Mouse (Mus musculus) ES-Bruce4 (cell line): ENCODE measurements at regions not wholly inside any gene's neighbourhood (a gene's known extent, or its start where the extent isn't known, plus 50 kb on each side); places are given as distances from the start of the nearest gene placed in this dataset.

Experiments used
- H3K27ac ChIP-seq: 2 replicates; pipeline ENCODE4 v1.5.1; 2012; ENCODE audit warnings: low read length, inconsistent platforms; ENCODE audit not compliant: insufficient read depth
- H3K27me3 ChIP-seq: 2 replicates; pipeline ENCODE4 v1.6.1; 2012; ENCODE audit warnings: mild to moderate bottlenecking, low read length, inconsistent platforms; ENCODE audit not compliant: control insufficient read depth, poor library complexity, insufficient read depth, severe bottlenecking
- H3K36me3 ChIP-seq: 2 replicates; pipeline ENCODE4 v1.6.1; 2012; ENCODE audit warnings: inconsistent platforms, mild to moderate bottlenecking, low read length, moderate library complexity; ENCODE audit not compliant: control insufficient read depth, poor library complexity, insufficient read depth, severe bottlenecking
- H3K4me1 ChIP-seq: one replicate; pipeline ENCODE4 v1.8.1; 2011; ENCODE audit warnings: low read length; ENCODE audit not compliant: control insufficient read depth, insufficient read depth
- H3K4me3 ChIP-seq: 2 replicates; pipeline ENCODE4 v1.5.1; 2011; ENCODE audit warnings: low read depth, mild to moderate bottlenecking, low read length
- H3K9ac ChIP-seq: 2 replicates; pipeline ENCODE4 v1.6.1; 2012; ENCODE audit warnings: low read depth, mild to moderate bottlenecking, inconsistent platforms; ENCODE audit not compliant: poor library complexity, severe bottlenecking
- H3K9me3 ChIP-seq: replicated peaks from 2 replicates; pipeline ENCODE4 v1.6.1; 2012; ENCODE audit warnings: mild to moderate bottlenecking, low read length, inconsistent platforms; ENCODE audit not compliant: control insufficient read depth, poor library complexity, insufficient read depth, severe bottlenecking
- CTCF ChIP-seq: IDR thresholded peaks from one replicate; pipeline ENCODE4 v1.8.1; 2011; ENCODE audit warnings: low read depth, low read length
- EP300 ChIP-seq: IDR thresholded peaks from 2 replicates; pipeline ENCODE4 v1.6.1; 2011; ENCODE audit warnings: low read depth, low read length; ENCODE audit not compliant: insufficient read depth
- POLR2A ChIP-seq: IDR thresholded peaks from one replicate; pipeline ENCODE4 v1.8.1; 2011; ENCODE audit warnings: low read length; ENCODE audit not compliant: insufficient read depth

DNA sequence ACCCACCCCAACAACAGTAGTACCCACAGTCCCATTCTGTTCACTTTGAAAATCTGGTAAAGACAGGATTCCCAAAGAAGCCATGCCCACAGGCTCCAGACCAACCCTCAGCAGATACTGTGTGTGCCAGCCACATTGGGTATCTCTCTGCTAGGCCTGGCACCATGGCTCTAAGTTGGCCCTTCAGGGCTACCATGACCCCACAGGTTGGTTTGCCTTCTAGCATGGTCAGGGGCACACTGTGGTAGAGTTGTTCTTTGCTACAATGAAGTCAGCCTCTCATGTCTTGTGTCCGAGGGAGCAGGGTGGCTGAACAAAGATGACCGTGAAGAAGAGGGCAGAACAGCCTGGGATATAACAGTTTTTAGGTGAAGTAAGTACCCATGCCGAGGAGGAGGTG, 59.8 kb upstream of the Slco4a1 start:
- H3K4me3 ChIP-seq = no peak overlapping the region
- H3K9me3 ChIP-seq = no peaks in the 10 kb centered on the region
- H3K27ac ChIP-seq = no peak overlapping the region
- no peak overlapping the region for H3K9ac ChIP-seq
- H3K27me3 ChIP-seq = no peaks in the 10 kb centered on the region
- no peaks in the 10 kb centered on the region for H3K36me3 ChIP-seq
- TF ChIP-seq POLR2A (no peak), EP300 (no peak), CTCF (no peak)
- H3K4me1 ChIP-seq = no peaks in the 10 kb centered on the region

DNA sequence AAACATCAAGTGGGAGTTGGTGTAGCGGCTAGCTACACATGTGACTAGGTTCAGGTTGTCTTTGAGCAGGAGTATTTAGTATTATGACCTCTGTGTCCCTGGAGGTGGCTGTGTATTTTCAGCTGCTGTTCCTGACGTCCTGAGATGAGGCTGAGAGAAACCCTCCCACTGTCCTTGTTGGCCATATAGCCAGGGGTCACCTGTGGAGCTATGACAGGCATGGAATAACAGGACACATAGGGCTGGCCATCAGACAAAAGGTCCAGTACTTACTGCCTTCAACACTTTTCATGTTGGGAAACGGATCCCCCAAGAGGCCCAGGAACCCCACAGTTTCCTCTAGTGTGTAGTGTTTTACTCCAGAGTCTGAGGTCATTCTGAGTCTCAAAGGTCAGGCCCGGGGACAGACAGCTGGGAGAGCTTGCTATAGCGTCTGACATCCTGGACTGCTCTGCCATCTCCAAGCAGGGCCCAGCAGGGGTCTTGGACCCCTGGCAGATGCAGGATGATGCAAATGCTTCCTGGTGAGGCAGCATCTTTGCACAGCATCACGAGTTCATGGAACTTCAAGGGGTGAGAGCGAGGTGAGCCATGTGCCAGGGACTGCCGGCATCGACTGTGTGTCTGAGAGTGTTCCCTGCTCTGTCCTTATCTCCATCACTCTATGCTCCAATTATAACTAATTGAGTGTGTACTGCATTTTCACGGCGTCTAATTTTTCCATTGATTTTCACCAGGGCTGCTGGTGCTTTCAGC, 60.6 kb upstream of the Slco4a1 start:
- Histone ChIP-seq H3K36me3 (no peaks in the 10 kb centered on the region), H3K27me3 (no peaks in the 10 kb centered on the region), H3K9me3 (no peaks in the 10 kb centered on the region), H3K4me3 (no peak overlapping the region), H3K27ac (no peak overlapping the region), H3K4me1 (no peaks in the 10 kb centered on the region), H3K9ac (no peak overlapping the region)
- TF ChIP-seq POLR2A (no peak), EP300 (no peak), CTCF (no peak)

DNA sequence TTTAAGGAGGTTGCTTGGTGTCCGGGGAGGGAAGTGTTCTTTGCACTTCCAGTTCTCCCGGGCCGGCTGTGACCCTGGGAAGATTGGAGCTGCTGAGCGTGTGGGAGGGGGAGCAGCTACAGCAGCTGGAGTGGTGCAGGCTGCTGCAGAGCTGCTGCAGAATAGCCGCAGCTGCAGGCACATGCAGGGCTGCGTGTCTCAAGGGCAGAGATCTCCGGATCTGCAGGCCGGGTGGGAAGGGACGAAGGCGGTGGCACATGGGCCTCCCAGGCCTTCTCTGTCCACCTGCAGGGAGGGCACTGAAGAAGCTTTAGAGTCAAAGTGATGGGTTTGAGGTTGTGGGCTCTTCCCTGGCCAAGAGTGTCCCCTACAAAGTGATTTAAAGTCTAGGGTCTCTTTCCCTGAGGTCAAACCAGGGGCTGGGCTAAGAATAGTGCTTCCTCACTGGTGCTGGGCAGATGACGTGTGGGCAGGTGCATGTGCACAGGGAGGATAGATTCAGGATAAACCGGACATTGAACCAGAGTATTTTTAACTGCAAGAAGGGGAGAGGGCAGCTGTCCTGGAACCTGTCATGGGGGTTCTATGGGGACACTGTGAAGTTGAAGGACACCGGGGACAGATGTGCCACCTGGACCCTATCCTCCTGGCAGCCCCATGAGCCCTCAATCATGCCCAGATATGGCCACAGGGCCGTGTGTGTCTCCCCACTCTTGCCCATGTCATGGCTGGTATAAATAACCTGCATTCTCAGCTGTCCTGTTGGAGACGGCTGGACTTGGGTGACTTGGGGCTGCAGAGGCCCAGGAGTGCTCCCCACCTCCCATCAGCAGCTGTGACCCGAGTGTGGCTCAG, 58.6 kb upstream of the Gata5 start:
- no peaks in the 10 kb centered on the region for H3K36me3 ChIP-seq
- H3K27me3 ChIP-seq = no peaks in the 10 kb centered on the region
- H3K9ac ChIP-seq = no peak overlapping the region
- no peak for TF ChIP-seq EP300
- TF ChIP-seq POLR2A = no peak
- TF ChIP-seq CTCF = no peak
- no peaks in the 10 kb centered on the region for H3K4me1 ChIP-seq
- H3K27ac ChIP-seq = no peak overlapping the region
- H3K9me3 ChIP-seq = no peaks in the 10 kb centered on the region
- no peak overlapping the region for H3K4me3 ChIP-seq

DNA sequence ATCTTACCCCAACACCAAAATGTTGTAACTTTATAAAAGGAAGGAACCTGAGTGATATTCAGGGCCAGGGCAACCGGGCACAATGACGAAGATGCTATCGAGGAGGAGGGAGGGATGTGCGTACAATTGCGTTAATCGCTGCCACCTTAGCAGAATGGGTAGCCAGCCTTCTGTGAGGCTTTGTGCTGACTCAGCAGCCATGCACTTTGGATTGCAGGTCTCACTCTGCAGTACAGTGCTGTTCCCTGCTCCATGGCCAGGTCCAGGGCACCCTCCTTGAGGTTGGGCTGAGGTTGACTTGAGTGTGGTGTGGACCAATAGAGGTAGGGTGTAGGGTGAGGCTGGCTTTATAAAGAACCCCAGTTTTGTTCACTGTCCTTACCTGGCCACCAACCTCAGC, 57.8 kb upstream of the Gata5 start:
- H3K36me3 ChIP-seq = no peaks in the 10 kb centered on the region
- TF ChIP-seq EP300 (no peak), POLR2A (no peak), CTCF (no peak)
- no peak overlapping the region for H3K27ac ChIP-seq
- no peak overlapping the region for H3K9ac ChIP-seq
- no peaks in the 10 kb centered on the region for H3K9me3 ChIP-seq
- no peaks in the 10 kb centered on the region for H3K27me3 ChIP-seq
- no peaks in the 10 kb centered on the region for H3K4me1 ChIP-seq
- H3K4me3 ChIP-seq = no peak overlapping the region

DNA sequence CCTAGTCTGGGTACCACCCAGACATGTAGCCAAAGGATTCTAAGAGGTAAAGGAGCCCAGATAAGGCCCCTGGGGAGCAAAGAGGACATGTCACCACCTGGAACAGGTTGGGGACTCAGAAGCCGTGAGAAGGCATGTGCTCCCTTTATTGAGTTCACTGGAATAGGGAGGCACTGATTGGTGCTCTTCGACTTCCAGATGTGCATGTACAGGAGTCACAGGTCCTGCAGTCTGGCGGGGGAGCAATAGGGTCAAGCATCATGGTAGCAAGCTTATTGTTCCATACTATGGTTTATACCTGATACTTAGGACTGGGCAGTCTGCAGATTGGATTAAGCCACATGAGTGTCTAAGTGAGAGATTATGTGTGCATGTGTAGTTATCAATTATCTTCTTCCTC, 56.9 kb upstream of the Gata5 start:
- no peak overlapping the region for H3K4me3 ChIP-seq
- H3K27ac ChIP-seq = no peak overlapping the region
- no peaks in the 10 kb centered on the region for H3K36me3 ChIP-seq
- no peaks in the 10 kb centered on the region for H3K4me1 ChIP-seq
- 0 out of 2 replicates have a peak, but pooled peaks cover 2% of the 10 kb centered on the region for H3K27me3 ChIP-seq
- H3K9me3 ChIP-seq = no peaks in the 10 kb centered on the region
- H3K9ac ChIP-seq = no peak overlapping the region
- TF ChIP-seq POLR2A = no peak
- TF ChIP-seq EP300 = no peak
- TF ChIP-seq CTCF = no peak
